8 mouse cellular contexts compared by ENCODE assay signal in genomic region chr6:35252477-35253346, GRCm38 (mm10). TPM values are rescaled to one million over a fixed set of nuclear protein-coding genes. Genes with fewer than 3 reads are reported as not detected.
DNase-seq lines count a peak whose midpoint lies in the region; ATAC-seq and TF ChIP-seq lines count a peak whose summit lies in the region.

No protein-coding gene starts in this region.

- peak overlapping the region; percentile 78 for H3K27ac ChIP-seq in hindbrain, embryonic 15.5 days (replicated peaks)
- peak overlapping the region; percentile 93 for H3K27ac ChIP-seq in left cerebral cortex, adult 2 months

- H3K4me1 ChIP-seq in hindbrain, embryonic 15.5 days (replicated peaks): peaks cover 34% of the 10 kb centered on the region

- no peaks in the 10 kb centered on the region for H3K36me3 ChIP-seq in hindbrain, embryonic 15.5 days

- H3K4me3 ChIP-seq in hindbrain, embryonic 15.5 days: peak overlapping the region; percentile 76
- peak overlapping the region; percentile 95 for H3K4me3 ChIP-seq in left cerebral cortex, adult 2 months

- no peaks in the 10 kb centered on the region for H3K27me3 ChIP-seq in hindbrain, embryonic 15.5 days

- H3K4me2 ChIP-seq in hindbrain, embryonic 15.5 days: peak overlapping the region; percentile 71

- WGBS in hindbrain, embryonic 15.5 days: under 1% methylated on average over 60 of the region's 60 CpGs

- intact Hi-C loops in left cerebral cortex, adult 2 months (cut with DNase I): loop anchor here (2.0 to 10.0 kb wide), 6 partner anchors 42 to 1142 kb away; partner anchors contain the start of gene Mtpn

- TF ChIP-seq CTCF in left cerebral cortex, adult 2 months (IDR thresholded peaks at IDR 0.05): peak; percentile 90

- H3K9ac ChIP-seq in hindbrain, embryonic 15.5 days: peak overlapping the region; percentile 72

- peak; percentile 86 for DNase-seq in T-cell, adult 2 months (ENCODE audit: low spot score)
- DNase-seq in cerebellum, postnatal 25 days: peak; percentile 92 to 96
- peak; percentile 77 to 82 for DNase-seq in frontal cortex, postnatal 36 days (ENCODE audit: low spot score in 2 of 2)
- peak; percentile 84 to 88 for DNase-seq in left cerebral cortex, adult 2 months (ENCODE audit: extremely low spot score in 1 of 2, low spot score in 2 of 2)
- DNase-seq in right cerebral cortex, adult 2 months (ENCODE audit: low spot score in 2 of 2): peak; percentile 82 to 86
- peak; percentile 91 for DNase-seq in urinary bladder, postnatal 14 days (ENCODE audit: low spot score)

- no peaks in the 10 kb centered on the region for H3K9me3 ChIP-seq in hindbrain, embryonic 15.5 days

- ATAC-seq in hindbrain, embryonic 15.5 days (ENCODE audit: low FRiP score, low read depth): peak; percentile 90
- peak; percentile 84 for ATAC-seq in megakaryocyte, adult 5-6 weeks (ENCODE audit: poor library complexity, severe bottlenecking)

RNA-seq across cellular contexts. Expression of gene Slc13a4, which starts 55.2 kb away (rescaled TPM):
- 7.5 and 10.4 TPM in 2 replicates for polyA plus RNA-seq in hindbrain, embryonic 15.5 days (2015; fragmentation: Nextera tagmentation; extraction: Ambion mirVana)
- total RNA-seq in left cerebral cortex, adult 2 months (2021): 10 to 100 TPM in 1 of 2 experiments, 1 to 10 TPM in 1; 9.2 to 14.8 TPM
- total RNA-seq in megakaryocyte, adult 5-6 weeks (2015): not detected in 2 replicates
- total RNA-seq in megakaryocyte, adult 5-6 weeks (2017): 0.22 TPM in 1 of 2 replicates, not detected in the other

Comparison
In these comparisons a context has a peak if more than half of its experiments do, and no peak if none do; other contexts are left out.
1. Peak in every context shown above with its lines: DNase-seq, ATAC-seq, H3K4me3 ChIP-seq and H3K27ac ChIP-seq.
2. RNA of gene Slc13a4, which starts 55.2 kb away (total RNA-seq): 9.2 to 14.8 TPM in left cerebral cortex, adult 2 months; 0.22 TPM in megakaryocyte, adult 5-6 weeks; every median in the first group is over 4 times any median in the second.